Mouse (Mus musculus): Measurements from ENCODE around the gene Rps18. TPM values are rescaled to one million over a fixed set of nuclear protein-coding genes. Genes with fewer than 3 reads are reported as not detected.
"Not testable (repeated sequence)": the region's sequence is repeated elsewhere in the genome, so short reads cannot be mapped to it uniquely, and the experiment has no call there.

The Rps18 gene
- polyA plus RNA-seq, 1 experiment from 2014 or later, result 2,078 TPM

- H3K27ac ChIP-seq (replicated peaks; ENCODE audit: low read depth, low read length), result no peak overlapping the region
- peaks cover 3% of the 10 kb centered on the region; the same call in 1 of the 2 replicates for H3K4me1 ChIP-seq (ENCODE audit: control insufficient read depth, insufficient read depth, low read length)
- DNase-seq (ENCODE audit: low spot score) (no peak), ATAC-seq (ENCODE audit: low read depth) (no peak)
- no peak overlapping the region for H3K9ac ChIP-seq (ENCODE audit: low read depth, low read length)
- H3K4me2 ChIP-seq (ENCODE audit: low read depth, low read length), result no peak overlapping the region
- peaks cover 20% of the 10 kb centered on the region for H3K27me3 ChIP-seq (replicated peaks; ENCODE audit: control insufficient read depth, insufficient read depth, low read length)
- H3K4me3 ChIP-seq (ENCODE audit: low read depth, low read length), result no peak overlapping the region
- 84% methylated on average over 8 of the region's 8 CpGs for WGBS
- no peaks in the 10 kb centered on the region; the same call in 1 of the 2 replicates for H3K9me3 ChIP-seq (ENCODE audit: control insufficient read depth, low read length)
- H3K36me3 ChIP-seq (ENCODE audit: control insufficient read depth, insufficient read depth, low read length), result no peaks in the 10 kb centered on the region
Measured at GRCm38 (mm10) chr17:33994959-33995358, 39.2 kb upstream of the Rps18 start.

GRCm38 (mm10) chr17:33991788-33992664, 36.2 kb upstream of the Rps18 start:
- ATAC-seq (ENCODE audit: low read depth) (no peak), DNase-seq (ENCODE audit: low spot score) (peak; percentile 83)
- H3K4me2 ChIP-seq (ENCODE audit: low read depth, low read length), result no peak overlapping the region
- H3K36me3 ChIP-seq (ENCODE audit: control insufficient read depth, insufficient read depth, low read length), result no peaks in the 10 kb centered on the region
- H3K4me1 ChIP-seq (ENCODE audit: control insufficient read depth, insufficient read depth, low read length), result no peaks in the 10 kb centered on the region
- H3K27ac ChIP-seq (replicated peaks; ENCODE audit: low read depth, low read length), result no peak overlapping the region
- 32% methylated on average over 10 of the region's 10 CpGs for WGBS
- H3K9ac ChIP-seq (ENCODE audit: low read depth, low read length), result no peak overlapping the region
- no peaks in the 10 kb centered on the region; the same call in 1 of the 2 replicates for H3K9me3 ChIP-seq (ENCODE audit: control insufficient read depth, low read length)
- no peaks in the 10 kb centered on the region for H3K27me3 ChIP-seq (replicated peaks; ENCODE audit: control insufficient read depth, insufficient read depth, low read length)
- no peak overlapping the region for H3K4me3 ChIP-seq (ENCODE audit: low read depth, low read length)

DNA sequence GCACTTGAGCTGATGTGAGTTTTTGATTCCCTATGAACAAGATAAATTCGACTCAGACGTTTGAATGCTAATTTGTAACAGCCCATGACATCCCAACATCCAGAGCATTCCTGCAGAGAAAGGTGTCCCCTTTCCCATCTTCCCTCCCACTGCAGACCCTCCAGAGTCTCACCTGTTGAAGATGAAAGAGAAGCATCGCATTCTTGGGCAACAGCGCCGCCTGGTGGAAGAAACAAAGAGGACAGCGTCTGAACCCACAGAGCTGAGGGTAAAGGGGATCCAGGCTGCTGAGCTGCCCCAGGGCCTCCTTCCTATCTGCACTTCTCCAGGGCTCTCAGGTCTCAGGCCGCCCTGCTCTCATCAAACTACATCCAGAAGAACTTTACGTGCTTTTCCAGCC, 26.3 kb upstream of the Rps18 start:
- not testable (repeated sequence) for ATAC-seq (ENCODE audit: low read depth); H3K4me1 ChIP-seq (ENCODE audit: control insufficient read depth, insufficient read depth, low read length); DNase-seq (ENCODE audit: low spot score); H3K36me3 ChIP-seq (ENCODE audit: control insufficient read depth, insufficient read depth, low read length); H3K9ac ChIP-seq (ENCODE audit: low read depth, low read length); H3K27ac ChIP-seq (replicated peaks; ENCODE audit: low read depth, low read length); H3K9me3 ChIP-seq (ENCODE audit: control insufficient read depth, low read length)
- 12% methylated on average over 8 of the region's 8 CpGs for WGBS
- peaks cover 34% of the 10 kb centered on the region for H3K27me3 ChIP-seq (replicated peaks; ENCODE audit: control insufficient read depth, insufficient read depth, low read length)
- peak overlapping the region; percentile 62 for H3K4me2 ChIP-seq (ENCODE audit: low read depth, low read length)
- H3K4me3 ChIP-seq (ENCODE audit: low read depth, low read length), result peak overlapping the region; percentile 49; the same call in 1 of the 2 replicates

GRCm38 (mm10) chr17:33981192-33981909, 25.6 kb upstream of the Rps18 start:
- Histone ChIP-seq H3K27me3 (replicated peaks; ENCODE audit: control insufficient read depth, insufficient read depth, low read length) (peaks cover 42% of the 10 kb centered on the region), H3K9ac (ENCODE audit: low read depth, low read length) (peak overlapping the region; percentile 60), H3K27ac (replicated peaks; ENCODE audit: low read depth, low read length) (peak overlapping the region; percentile 90), H3K4me3 (ENCODE audit: low read depth, low read length) (peak overlapping the region; percentile 49), H3K4me2 (ENCODE audit: low read depth, low read length) (peak overlapping the region; percentile 62)
- DNase-seq (ENCODE audit: low spot score) (peak; percentile 99), ATAC-seq (ENCODE audit: low read depth) (peak; percentile 93)
- 2% methylated on average over 27 of the region's 27 CpGs for WGBS
- not testable (repeated sequence) for H3K4me1 ChIP-seq (ENCODE audit: control insufficient read depth, insufficient read depth, low read length); H3K36me3 ChIP-seq (ENCODE audit: control insufficient read depth, insufficient read depth, low read length); H3K9me3 ChIP-seq (ENCODE audit: control insufficient read depth, low read length)

GRCm38 (mm10) chr17:33980181-33981035, 24.6 kb upstream of the Rps18 start:
- DNase-seq (ENCODE audit: low spot score), result no peak
- H3K9me3 ChIP-seq (ENCODE audit: control insufficient read depth, low read length), result no peaks in the 10 kb centered on the region
- peak overlapping the region; percentile 62; the same call in 1 of the 2 replicates for H3K4me2 ChIP-seq (ENCODE audit: low read depth, low read length)
- 0 out of 2 replicates have a peak overlapping the region, but pooled peaks have one; percentile 21 for H3K27ac ChIP-seq (replicated peaks; ENCODE audit: low read depth, low read length)
- no peak overlapping the region for H3K9ac ChIP-seq (ENCODE audit: low read depth, low read length)
- 75% methylated on average over 19 of the region's 19 CpGs for WGBS
- no peaks in the 10 kb centered on the region for H3K36me3 ChIP-seq (ENCODE audit: control insufficient read depth, insufficient read depth, low read length)
- peak overlapping the region; percentile 49; the same call in 1 of the 2 replicates for H3K4me3 ChIP-seq (ENCODE audit: low read depth, low read length)
- H3K4me1 ChIP-seq (ENCODE audit: control insufficient read depth, insufficient read depth, low read length), result peaks cover 6% of the 10 kb centered on the region
- H3K27me3 ChIP-seq (replicated peaks; ENCODE audit: control insufficient read depth, insufficient read depth, low read length), result peaks cover 48% of the 10 kb centered on the region
- ATAC-seq (ENCODE audit: low read depth), result no peak

GRCm38 (mm10) chr17:33979512-33980050, 23.8 kb upstream of the Rps18 start:
- DNase-seq (ENCODE audit: low spot score) (no peak), ATAC-seq (ENCODE audit: low read depth) (no peak)
- Histone ChIP-seq H3K9me3 (ENCODE audit: control insufficient read depth, low read length) (no peaks in the 10 kb centered on the region), H3K27me3 (replicated peaks; ENCODE audit: control insufficient read depth, insufficient read depth, low read length) (peaks cover 50% of the 10 kb centered on the region), H3K36me3 (ENCODE audit: control insufficient read depth, insufficient read depth, low read length) (no peaks in the 10 kb centered on the region), H3K4me1 (ENCODE audit: control insufficient read depth, insufficient read depth, low read length) (peaks cover 6% of the 10 kb centered on the region), H3K27ac (replicated peaks; ENCODE audit: low read depth, low read length) (no peak overlapping the region), H3K4me3 (ENCODE audit: low read depth, low read length) (no peak overlapping the region), H3K9ac (ENCODE audit: low read depth, low read length) (no peak overlapping the region), H3K4me2 (ENCODE audit: low read depth, low read length) (no peak overlapping the region)
- 71% methylated on average over 6 of the region's 6 CpGs for WGBS

DNA sequence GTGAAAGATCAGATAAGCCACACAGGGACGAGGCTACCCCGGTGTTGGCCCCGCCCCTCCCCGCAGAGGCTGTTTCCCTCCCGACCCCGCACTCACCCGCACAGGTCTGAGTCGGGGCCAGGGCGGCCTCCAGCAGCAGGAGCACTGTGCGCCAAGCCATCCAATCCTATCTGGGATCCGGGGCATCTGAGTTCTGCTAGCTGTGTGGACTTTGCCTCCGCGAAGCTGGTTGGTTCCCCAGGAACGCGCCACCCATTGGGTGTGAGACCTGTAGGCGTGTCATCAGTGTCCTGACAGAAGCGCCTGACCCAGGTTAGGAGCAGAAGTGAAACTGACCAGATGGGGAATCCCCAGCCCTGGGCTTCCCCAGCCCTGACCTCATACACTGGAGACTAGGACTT, 22.8 kb upstream of the Rps18 start:
- peak; percentile 44 for DNase-seq (ENCODE audit: low spot score)
- WGBS, result 0% methylated on average over 11 of the region's 17 CpGs
- H3K4me3 ChIP-seq (ENCODE audit: low read depth, low read length), result peak overlapping the region; percentile 33
- no peak overlapping the region for H3K27ac ChIP-seq (replicated peaks; ENCODE audit: low read depth, low read length)
- H3K27me3 ChIP-seq (replicated peaks; ENCODE audit: control insufficient read depth, insufficient read depth, low read length), result peaks cover 50% of the 10 kb centered on the region
- H3K9ac ChIP-seq (ENCODE audit: low read depth, low read length), result peak overlapping the region; percentile 41
- H3K36me3 ChIP-seq (ENCODE audit: control insufficient read depth, insufficient read depth, low read length), result no peaks in the 10 kb centered on the region
- no peak for ATAC-seq (ENCODE audit: low read depth)
- no peaks in the 10 kb centered on the region for H3K9me3 ChIP-seq (ENCODE audit: control insufficient read depth, low read length)
- peak overlapping the region; percentile 54 for H3K4me2 ChIP-seq (ENCODE audit: low read depth, low read length)
- H3K4me1 ChIP-seq (ENCODE audit: control insufficient read depth, insufficient read depth, low read length), result peaks cover 6% of the 10 kb centered on the region
